14 mouse cellular contexts compared by ENCODE assay signal in genomic region chr8:12030363-12031116, GRCm38 (mm10).
DNase-seq lines count a peak whose midpoint lies in the region; ATAC-seq and TF ChIP-seq lines count a peak whose summit lies in the region.
"Had no signal": no experiment of that assay in that cellular context is flagged by ENCODE, and none has a peak within 500 bp of the region (broad histone marks: within the 10 kb centered on the region; RNA-seq: fewer than 3 reads in every experiment).

No protein-coding gene starts in this region.

- DNase-seq in embryonic facial prominence, embryonic 14.5 days (ENCODE audit: low spot score), result no peak
- no peak for DNase-seq in embryonic facial prominence, embryonic 10.5 days (ENCODE audit: low spot score)
- peak; percentile 87 for DNase-seq in brain, embryonic 14.5 days (ENCODE audit: low read depth)
- DNase-seq in hindbrain, embryonic 11.5 days (ENCODE audit: low spot score), result peak; percentile 58
- no peak for DNase-seq in kidney, postnatal 14 days
- DNase-seq in lung, postnatal 10 days, result no peak
- no peak for DNase-seq in liver, postnatal 0 days
- DNase-seq: adrenal gland, postnatal 25 days; B cell, adult 2 months; gastrocnemius, adult 2 months; heart, postnatal 14 days had no signal

- TF ChIP-seq POLR2A in brain, embryonic 14.5 days (IDR thresholded peaks at IDR 0.05; ENCODE audit: borderline replicate concordance, extremely low read depth, insufficient read depth, insufficient read length, poor library complexity, severe bottlenecking), result no peak

- TF ChIP-seq EP300 in liver, postnatal 0 days (IDR thresholded peaks at IDR 0.05; ENCODE audit: low read depth), result no peak

- H3K36me3 ChIP-seq in embryonic facial prominence, embryonic 14.5 days (ENCODE audit: control insufficient read depth, insufficient read depth, low read length), result no peaks in the 10 kb centered on the region
- H3K36me3 ChIP-seq in embryonic facial prominence, embryonic 10.5 days (replicated peaks), result no peaks in the 10 kb centered on the region
- no peaks in the 10 kb centered on the region for H3K36me3 ChIP-seq in hindbrain, embryonic 11.5 days (ENCODE audit: control insufficient read depth, insufficient read depth, low read length)
- H3K36me3 ChIP-seq in midbrain, embryonic 15.5 days (replicated peaks), result no peaks in the 10 kb centered on the region
- no peaks in the 10 kb centered on the region for H3K36me3 ChIP-seq in liver, postnatal 0 days (replicated peaks; ENCODE audit: insufficient read depth, low read length)
- H3K36me3 ChIP-seq: limb, embryonic 12.5 days had no signal

- WGBS in embryonic facial prominence, embryonic 14.5 days, result 63% methylated on average over 22 of the region's 22 CpGs
- 85% methylated on average over 22 of the region's 22 CpGs for WGBS in embryonic facial prominence, embryonic 10.5 days
- 59% methylated on average over 22 of the region's 22 CpGs for WGBS in hindbrain, embryonic 11.5 days
- WGBS in midbrain, embryonic 15.5 days, result 38% methylated on average over 22 of the region's 22 CpGs
- 70% methylated on average over 22 of the region's 22 CpGs for WGBS in liver, postnatal 0 days (ENCODE audit: insufficient replicate concordance)

- H3K4me2 ChIP-seq in embryonic facial prominence, embryonic 14.5 days (ENCODE audit: low read depth, low read length), result no peak overlapping the region
- H3K4me2 ChIP-seq in hindbrain, embryonic 11.5 days (replicated peaks; ENCODE audit: low read depth, low read length), result no peak overlapping the region
- H3K4me2 ChIP-seq in midbrain, embryonic 15.5 days, result peak overlapping the region; percentile 22; the same call in 1 of the 2 replicates
- no peak overlapping the region for H3K4me2 ChIP-seq in liver, postnatal 0 days (ENCODE audit: low read depth, low read length)
- H3K4me2 ChIP-seq: limb, embryonic 12.5 days had no signal

- H3K4me1 ChIP-seq in embryonic facial prominence, embryonic 14.5 days (ENCODE audit: control insufficient read depth, insufficient read depth, low read length), result peaks cover 9% of the 10 kb centered on the region; the same call in 1 of the 2 replicates
- no peaks in the 10 kb centered on the region for H3K4me1 ChIP-seq in embryonic facial prominence, embryonic 10.5 days
- no peaks in the 10 kb centered on the region for H3K4me1 ChIP-seq in hindbrain, embryonic 11.5 days (replicated peaks; ENCODE audit: control insufficient read depth, insufficient read depth, low read length)
- peaks cover 15% of the 10 kb centered on the region for H3K4me1 ChIP-seq in midbrain, embryonic 15.5 days
- H3K4me1 ChIP-seq in liver, postnatal 0 days (ENCODE audit: insufficient read depth), result no peaks in the 10 kb centered on the region
- H3K4me1 ChIP-seq: limb, embryonic 12.5 days had no signal

- H3K9ac ChIP-seq in embryonic facial prominence, embryonic 14.5 days (ENCODE audit: low read depth, low read length), result no peak overlapping the region
- H3K9ac ChIP-seq in hindbrain, embryonic 11.5 days (ENCODE audit: low read depth, low read length), result no peak overlapping the region
- no peak overlapping the region for H3K9ac ChIP-seq in midbrain, embryonic 15.5 days
- no peak overlapping the region for H3K9ac ChIP-seq in liver, postnatal 0 days (replicated peaks)
- H3K9ac ChIP-seq: limb, embryonic 12.5 days had no signal

- no peaks in the 10 kb centered on the region for H3K9me3 ChIP-seq in embryonic facial prominence, embryonic 14.5 days (ENCODE audit: control insufficient read depth, low read length)
- H3K9me3 ChIP-seq in embryonic facial prominence, embryonic 10.5 days, result no peaks in the 10 kb centered on the region
- no peaks in the 10 kb centered on the region for H3K9me3 ChIP-seq in hindbrain, embryonic 11.5 days (ENCODE audit: control insufficient read depth, low read length)
- no peaks in the 10 kb centered on the region for H3K9me3 ChIP-seq in midbrain, embryonic 15.5 days
- no peaks in the 10 kb centered on the region for H3K9me3 ChIP-seq in liver, postnatal 0 days (ENCODE audit: low read length)
- H3K9me3 ChIP-seq: limb, embryonic 12.5 days had no signal

- no peak for TF ChIP-seq CTCF in brain, embryonic 14.5 days (IDR thresholded peaks at IDR 0.05; ENCODE audit: borderline replicate concordance, extremely low read depth, insufficient read depth, insufficient read length)
- TF ChIP-seq CTCF in liver, postnatal 0 days (IDR thresholded peaks at IDR 0.05; ENCODE audit: low read depth), result no peak

- H3K27ac ChIP-seq in embryonic facial prominence, embryonic 14.5 days (replicated peaks; ENCODE audit: low read depth, low read length), result no peak overlapping the region
- H3K27ac ChIP-seq in embryonic facial prominence, embryonic 10.5 days (replicated peaks), result no peak overlapping the region
- H3K27ac ChIP-seq in hindbrain, embryonic 11.5 days (ENCODE audit: low read depth, low read length), result no peak overlapping the region
- H3K27ac ChIP-seq in midbrain, embryonic 15.5 days, result no peak overlapping the region
- no peak overlapping the region for H3K27ac ChIP-seq in liver, postnatal 0 days (ENCODE audit: low read depth)
- H3K27ac ChIP-seq: gastrocnemius, adult 2 months; limb, embryonic 12.5 days had no signal

- H3K27me3 ChIP-seq in embryonic facial prominence, embryonic 14.5 days (replicated peaks; ENCODE audit: control insufficient read depth, insufficient read depth, low read length), result no peaks in the 10 kb centered on the region
- peaks cover 17% of the 10 kb centered on the region; the same call in 1 of the 2 replicates for H3K27me3 ChIP-seq in embryonic facial prominence, embryonic 10.5 days (replicated peaks; ENCODE audit: low read depth, poor library complexity, severe bottlenecking)
- H3K27me3 ChIP-seq in hindbrain, embryonic 11.5 days (ENCODE audit: control insufficient read depth, insufficient read depth, low read length), result peaks cover 2% of the 10 kb centered on the region; the same call in 1 of the 2 replicates
- H3K27me3 ChIP-seq in midbrain, embryonic 15.5 days (replicated peaks), result no peaks in the 10 kb centered on the region
- H3K27me3 ChIP-seq in liver, postnatal 0 days (ENCODE audit: insufficient read depth, low read length), result peaks cover 14% of the 10 kb centered on the region; the same call in 1 of the 2 replicates

- no peak overlapping the region for H3K4me3 ChIP-seq in embryonic facial prominence, embryonic 14.5 days (ENCODE audit: low read depth, low read length)
- no peak overlapping the region for H3K4me3 ChIP-seq in embryonic facial prominence, embryonic 10.5 days
- H3K4me3 ChIP-seq in hindbrain, embryonic 11.5 days (ENCODE audit: low read depth, low read length), result no peak overlapping the region
- H3K4me3 ChIP-seq in midbrain, embryonic 15.5 days, result no peak overlapping the region
- H3K4me3 ChIP-seq in liver, postnatal 0 days (ENCODE audit: low read depth, low read length), result no peak overlapping the region
- H3K4me3 ChIP-seq: gastrocnemius, adult 2 months; limb, embryonic 12.5 days had no signal

- ATAC-seq in embryonic facial prominence, embryonic 14.5 days (ENCODE audit: low read depth), result 0 out of 2 replicates have a peak, but pooled peaks have one; percentile 37
- peak; percentile 95 for ATAC-seq in hindbrain, embryonic 11.5 days (ENCODE audit: low FRiP score)
- peak; percentile 55; the same call in 1 of the 2 replicates for ATAC-seq in midbrain, embryonic 15.5 days (replicated peaks)
- no peak for ATAC-seq in liver, postnatal 0 days
- ATAC-seq: lung, postnatal 0 days had no signal

Comparison
In these comparisons a context has a peak if more than half of its experiments do, and no peak if none do; other contexts are left out.
1. DNase-seq: peak in brain, embryonic 14.5 days (single experiment) and hindbrain, embryonic 11.5 days (single experiment); none in embryonic facial prominence, embryonic 14.5 days (single experiment), embryonic facial prominence, embryonic 10.5 days (single experiment), kidney, postnatal 14 days (single experiment), lung, postnatal 10 days (single experiment) and liver, postnatal 0 days (single experiment).